Mouse (Mus musculus) telencephalon, adult 2 months (tissue): ENCODE results near the gene L1cam.

Source experiments
- DNase-seq: peaks from one replicate; pipeline ENCODE4 v3.0.0-alpha.2; 2011; ENCODE audit warnings: low read depth, low spot score

L1cam gene

GRCm38 (mm10) chrX:73895719-73896118 lies at the start of gene L1cam:
Gene L1cam (minus strand): TSS chrX:73896105.
- no peak for DNase-seq

DNA sequence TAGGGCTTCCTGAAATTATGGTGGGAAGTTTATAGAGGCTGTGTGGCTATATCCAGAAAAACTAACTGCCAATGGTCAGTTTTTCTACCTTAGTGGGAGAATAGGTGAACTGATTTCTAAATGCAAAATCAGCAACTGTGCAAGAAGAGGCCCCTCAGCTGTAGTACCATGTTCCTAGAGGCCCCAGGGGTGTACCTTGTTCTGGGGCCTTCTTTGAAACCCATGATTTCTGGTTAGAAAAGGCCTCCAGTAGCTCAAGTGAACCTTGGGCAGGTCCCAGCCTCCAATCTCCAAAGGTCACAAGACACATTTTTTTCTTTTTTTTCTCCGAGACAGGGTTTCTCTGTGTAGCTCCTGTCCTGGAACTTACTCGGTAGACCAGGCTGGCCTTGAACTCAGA lies 46.4 kb upstream of the L1cam start:
- DNase-seq: no peak

GRCm38 (mm10) chrX:73941860-73942259 lies 46.0 kb upstream of the L1cam start:
- no peak for DNase-seq

- DNase-seq: no peak
These were observed 36.0 kb upstream of the L1cam start for GRCm38 (mm10) chrX:73931871-73932270.

DNA sequence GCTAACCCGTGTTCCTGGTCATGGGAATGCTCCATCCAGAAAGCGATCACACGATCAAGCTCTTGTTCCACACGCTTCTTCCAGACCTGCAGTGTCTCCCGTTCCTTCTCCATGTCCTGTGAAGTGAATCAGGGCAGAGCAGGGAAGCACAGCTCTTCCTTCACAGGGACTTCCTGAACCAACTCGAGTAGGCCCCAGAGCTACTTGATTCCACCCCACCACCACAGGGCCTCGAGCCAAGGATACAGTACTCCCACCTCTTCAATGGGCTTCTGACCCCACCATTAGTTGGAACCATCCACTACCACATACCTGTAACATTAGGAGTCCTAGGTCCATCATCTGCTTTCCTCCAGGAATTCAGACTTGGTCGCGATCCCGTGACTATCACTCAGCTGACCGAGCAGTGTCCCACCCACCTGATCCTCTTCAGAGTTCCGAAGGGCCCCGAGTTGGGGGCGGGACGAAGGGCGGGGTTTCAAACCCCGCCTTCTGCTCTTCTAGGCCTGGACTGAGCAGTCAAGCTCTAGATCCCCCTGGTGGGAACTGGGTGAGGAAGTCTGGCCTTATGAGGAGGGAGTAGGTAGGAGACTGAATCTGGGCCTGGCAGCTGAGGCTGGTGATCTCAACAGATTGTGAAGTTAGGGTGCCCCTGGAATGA lies 34.6 kb upstream of the L1cam start, which contains the start of gene Renbp:
TSS of gene Renbp (minus strand) at position 449 of the 661 bp plus-strand sequence.
- no peak for DNase-seq

- no peak for DNase-seq
These were observed 26.6 kb upstream of the L1cam start for GRCm38 (mm10) chrX:73922550-73922882.

DNA sequence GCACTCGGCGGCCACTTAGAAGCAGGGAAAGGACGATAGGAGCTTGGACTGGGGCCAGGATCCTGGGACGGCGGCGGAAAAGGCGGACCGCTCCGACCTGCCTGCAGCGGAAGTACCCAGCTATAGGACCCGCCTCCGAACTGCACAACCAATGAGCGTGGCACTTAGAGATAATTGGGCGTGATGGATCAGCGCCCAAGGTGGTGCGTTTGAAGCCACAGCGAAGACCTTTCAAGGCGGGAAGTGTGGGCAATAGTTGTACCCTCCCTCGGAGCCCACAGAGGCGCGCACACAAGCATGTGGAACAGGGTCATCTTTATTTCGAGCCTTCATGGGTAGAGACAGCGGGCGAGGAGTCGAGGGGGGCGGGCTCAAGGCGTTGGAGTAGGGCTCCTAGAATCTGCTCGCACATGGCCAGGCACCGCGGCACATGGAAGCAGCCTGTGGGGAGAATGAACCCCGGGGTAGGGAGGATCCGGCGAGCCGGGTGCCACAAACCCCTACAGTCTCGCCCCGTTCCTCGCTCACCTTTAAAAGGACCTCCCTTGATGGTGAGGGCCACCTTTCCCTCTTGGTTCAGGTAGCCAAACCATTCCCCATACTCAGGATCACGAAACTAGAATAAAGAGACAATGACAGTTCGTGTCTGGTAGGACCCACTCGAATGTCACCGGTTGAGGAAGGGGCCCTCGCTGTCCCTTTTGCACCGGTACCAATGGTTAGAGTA lies 26.1 kb upstream of the L1cam start, which contains the start of the genes Arhgap4 and Naa10:
TSS of gene Arhgap4 (minus strand) at position 48 of the 727 bp plus-strand sequence.
TSS of gene Naa10 (minus strand) at position 122 of the 727 bp plus-strand sequence.
- DNase-seq: peak; percentile 89

GRCm38 (mm10) chrX:73921285-73921822 lies 25.4 kb upstream of the L1cam start:
- no peak for DNase-seq

DNA sequence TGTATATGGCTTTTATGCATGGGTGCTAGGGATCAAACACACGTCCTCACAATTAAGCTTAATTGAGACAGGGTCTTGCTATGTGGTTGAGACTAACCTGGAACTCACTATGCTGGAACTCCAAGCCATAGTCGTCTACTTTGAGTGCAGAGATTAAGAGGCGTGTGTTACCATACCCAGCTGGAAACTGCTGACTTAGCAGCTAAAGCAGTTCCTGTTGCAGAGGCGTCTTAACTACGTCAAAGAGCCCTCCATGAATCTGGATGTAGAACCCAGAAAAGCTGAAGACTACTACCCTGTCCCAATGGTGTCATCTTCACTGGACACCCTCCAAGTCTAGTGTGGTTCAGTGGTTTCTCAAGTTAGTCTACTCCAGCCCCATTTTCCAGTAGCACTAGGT lies 22.7 kb upstream of the L1cam start:
- DNase-seq: no peak

- no peak for DNase-seq
These were observed 21.0 kb upstream of the L1cam start for GRCm38 (mm10) chrX:73916945-73917344.

- peak; percentile 98 for DNase-seq
These were observed 19.2 kb upstream of the L1cam start for GRCm38 (mm10) chrX:73914827-73915703.

- no peak for DNase-seq
These were observed 15.7 kb upstream of the L1cam start for GRCm38 (mm10) chrX:73911588-73911987.

DNA sequence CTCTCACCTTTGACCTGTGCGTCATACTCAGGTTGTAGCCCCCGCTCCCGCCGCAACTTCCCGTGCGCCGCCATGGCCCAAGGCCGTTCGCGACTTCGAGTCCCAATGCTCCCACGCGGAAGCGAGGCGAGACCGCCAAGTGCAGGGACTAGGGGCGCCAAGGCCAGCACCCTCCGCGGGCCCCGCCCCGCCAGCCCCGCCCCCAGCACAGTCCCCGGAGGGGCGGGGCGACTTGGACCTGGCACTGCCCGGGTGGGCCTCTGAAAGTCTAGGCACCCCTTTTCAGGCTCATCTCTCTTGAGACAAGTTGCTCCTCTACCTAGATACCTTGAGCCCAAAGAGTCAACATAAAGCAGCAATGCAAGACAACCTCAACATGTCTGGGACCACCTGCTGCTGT lies 15.3 kb upstream of the L1cam start:
- no peak for DNase-seq

GRCm38 (mm10) chrX:73910451-73910850 lies 14.5 kb upstream of the L1cam start:
- DNase-seq: no peak

DNA sequence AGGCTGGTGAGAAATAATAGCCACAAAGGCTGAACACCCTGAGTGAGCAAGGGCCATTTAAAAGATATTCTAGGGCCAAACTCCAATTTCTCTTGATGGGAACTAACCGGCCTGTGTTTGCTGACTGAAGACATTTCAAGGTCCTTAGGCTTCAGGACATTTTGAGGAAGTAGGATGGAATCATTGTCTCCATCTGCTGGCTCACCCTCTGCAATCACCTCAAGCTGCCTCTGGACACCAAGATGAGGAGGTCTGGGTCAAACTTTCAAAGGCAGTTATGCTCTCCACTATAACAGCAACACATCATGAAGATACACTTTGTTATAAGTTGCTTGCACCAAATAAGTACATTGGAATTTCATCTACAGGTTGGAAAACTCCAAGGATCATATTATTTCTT lies 14.1 kb upstream of the L1cam start:
- DNase-seq: no peak

GRCm38 (mm10) chrX:73897959-73898358 lies 2.1 kb upstream of the L1cam start:
- no peak for DNase-seq

DNA sequence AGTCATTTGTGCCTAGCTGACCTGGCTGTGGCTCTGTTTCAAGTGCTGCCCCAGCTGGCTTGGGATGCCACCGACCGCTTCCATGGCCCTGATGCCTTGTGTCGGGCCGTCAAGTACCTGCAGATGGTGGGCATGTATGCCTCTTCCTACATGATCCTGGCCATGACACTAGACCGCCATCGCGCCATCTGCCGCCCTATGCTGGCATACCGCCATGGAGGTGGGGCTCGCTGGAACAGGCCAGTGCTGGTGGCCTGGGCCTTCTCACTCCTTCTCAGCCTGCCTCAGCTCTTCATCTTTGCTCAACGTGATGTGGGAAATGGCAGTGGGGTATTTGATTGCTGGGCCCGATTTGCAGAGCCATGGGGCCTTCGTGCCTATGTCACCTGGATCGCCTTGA lies 3.1 kb downstream of the L1cam start:
- DNase-seq: no peak

DNA sequence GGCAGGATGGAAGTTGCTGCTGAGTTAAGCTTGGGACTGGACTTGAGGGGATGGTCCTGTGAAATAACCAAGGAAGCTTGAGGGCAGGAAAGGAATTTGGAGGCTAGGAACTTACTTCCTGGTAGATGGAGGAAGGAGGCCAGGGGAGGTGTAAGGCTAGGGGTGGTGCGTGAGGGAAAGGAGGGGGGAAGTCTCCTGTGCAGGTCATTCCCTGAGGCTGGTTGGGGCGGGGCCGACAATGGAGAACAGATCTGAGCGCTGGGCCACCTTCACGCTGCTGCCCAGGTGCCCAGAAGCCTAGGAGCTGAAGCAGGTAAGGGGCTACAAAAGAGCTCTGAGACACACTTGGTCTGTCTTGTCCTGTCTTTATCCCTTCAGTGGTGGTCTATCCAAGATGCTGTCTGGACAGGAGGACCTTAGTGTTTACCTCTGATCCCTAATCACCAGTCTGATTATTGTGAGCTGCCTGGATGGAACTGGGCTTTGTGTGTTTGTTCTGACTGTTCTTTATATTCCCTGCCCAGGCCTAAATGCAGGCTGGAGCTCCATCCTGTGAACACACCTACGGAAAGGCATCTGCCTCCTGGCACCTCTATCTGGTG lies 4.3 kb downstream of the L1cam start, which contains the start of gene Avpr2:
TSS of gene Avpr2 (plus strand) at position 552 of the 602 bp plus-strand sequence.
- DNase-seq: no peak

DNA sequence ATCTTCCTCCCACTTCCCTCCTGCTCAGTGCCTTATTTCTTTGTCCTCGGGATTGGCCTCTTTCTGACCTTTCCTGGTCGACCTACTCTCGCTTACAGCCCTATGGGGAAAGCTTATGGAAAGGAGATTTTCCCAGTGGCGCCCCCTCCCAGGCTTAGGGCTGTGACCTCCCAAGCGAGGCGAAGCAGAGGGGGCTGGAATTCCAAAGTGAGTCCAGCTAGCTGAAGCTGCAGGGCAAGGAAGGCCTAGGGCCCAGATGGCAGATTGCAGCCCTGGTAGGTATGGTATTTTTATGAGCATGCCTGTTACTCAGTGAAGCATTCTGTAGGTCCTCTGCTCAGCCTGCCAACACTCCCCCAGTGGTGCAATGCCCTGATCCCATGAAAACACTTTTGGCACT lies 14.4 kb downstream of the L1cam start:
- no peak for DNase-seq

DNA sequence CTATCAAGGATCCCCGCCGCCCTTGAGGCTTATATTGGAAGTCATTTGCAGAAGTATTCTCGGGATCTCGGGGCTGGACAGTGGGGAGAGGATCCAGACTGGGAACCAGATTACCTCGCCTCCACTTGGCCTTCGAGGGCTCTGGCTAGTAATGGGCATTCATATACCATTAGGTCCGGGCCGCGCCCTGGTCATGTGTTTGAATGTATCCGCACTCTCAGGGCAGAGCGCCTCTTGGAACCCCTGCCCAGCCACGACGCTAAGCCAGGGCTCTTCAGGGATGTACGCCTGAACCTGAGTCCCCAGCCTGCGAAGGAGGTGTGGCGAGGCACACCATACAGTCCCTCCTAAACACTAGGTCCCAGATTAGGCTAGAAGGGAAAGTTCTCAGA lies 14.9 kb downstream of the L1cam start:
- DNase-seq: no peak
